Mouse (Mus musculus) liver, embryonic 11.5 days (tissue): ENCODE measurements around the gene Gk5. TPM values are rescaled to one million over a fixed set of nuclear protein-coding genes. Genes with fewer than 3 reads are reported as not detected.

Source experiments
- ATAC-seq: fragments of 200-750 bp; cut with Nextera tagmentation; replicated peaks from 2 replicates; pipeline ENCODE4 v1.8.0; 2017; ENCODE audit warnings: moderate number of reproducible peaks, mild to moderate bottlenecking, moderate TSS enrichment, moderate library complexity; ENCODE audit not compliant: low FRiP score
- DNase-seq: peaks from one replicate; pipeline ENCODE4 v3.0.0-alpha.2; 2017; ENCODE audit warnings: low spot score
- H3K27ac ChIP-seq: fragments of 300-500 bp; sonication (generic); 2 replicates; pipeline ENCODE4 v1.5.1; 2014; ENCODE audit warnings: mild to moderate bottlenecking, low read depth, low read length, control low read depth
- H3K27me3 ChIP-seq: fragments of 300-500 bp; sonication (generic); replicated peaks from 2 replicates; pipeline ENCODE4 v1.6.1; 2014; ENCODE audit warnings: low read length, mixed read lengths; ENCODE audit not compliant: control insufficient read depth, insufficient read depth
- H3K36me3 ChIP-seq: fragments of 300-500 bp; sonication (generic); 2 replicates; pipeline ENCODE4 v1.6.1; 2014; ENCODE audit warnings: mild to moderate bottlenecking, low read length, moderate library complexity, mixed read lengths; ENCODE audit not compliant: control insufficient read depth, insufficient read depth
- H3K4me1 ChIP-seq: fragments of 300-500 bp; sonication (generic); replicated peaks from 2 replicates; pipeline ENCODE4 v1.6.1; 2014; ENCODE audit warnings: low read length, mixed read lengths; ENCODE audit not compliant: control insufficient read depth, insufficient read depth
- H3K4me2 ChIP-seq: fragments of 300-500 bp; sonication (generic); 2 replicates; pipeline ENCODE4 v1.6.1; 2014; ENCODE audit warnings: mild to moderate bottlenecking, control low read depth, moderate library complexity
- H3K4me3 ChIP-seq: fragments of 300-500 bp; sonication (generic); 2 replicates; pipeline ENCODE4 v1.5.1; 2014; ENCODE audit warnings: low read depth, low read length, control low read depth
- H3K9ac ChIP-seq: fragments of 300-500 bp; sonication (generic); 2 replicates; pipeline ENCODE4 v1.6.1; 2014; ENCODE audit warnings: low read depth, low read length, control low read depth
- H3K9me3 ChIP-seq: fragments of 300-500 bp; sonication (generic); 2 replicates; pipeline ENCODE4 v1.6.1; 2016; ENCODE audit warnings: low read length, inconsistent platforms, mixed read lengths; ENCODE audit not compliant: control insufficient read depth
- WGBS: fragments of 180-500 bp; shearing (Covaris S2); extraction: QIAGEN DNeasy Blood & Tissue Kit; methylation state at CpG from one replicate; pipeline ENCODE4 v1.1.7; 2014; 5-methylcytosine and 5-hydroxymethylcytosine counted together
- polyA plus RNA-seq: library from polyadenylated mRNA; unstranded; fragments of >200 nt; fragmentation: Nextera tagmentation; extraction: Ambion mirVana; gene quantifications from 2 replicates; pipeline ENCODE4 v1.2.1, GENCODE M21; 2014

The Gk5 gene
- polyA plus RNA-seq, 1 experiment from 2014 or later = 3.1 TPM

- ATAC-seq = no peak
Measured at GRCm38 (mm10) chr9:96095192-96095591, 24.0 kb upstream of the Gk5 start.

GRCm38 (mm10) chr9:96102846-96103245 lies 16.3 kb upstream of the Gk5 start:
- no peak overlapping the region for H3K4me2 ChIP-seq
- H3K27ac ChIP-seq = no peak overlapping the region
- no peaks in the 10 kb centered on the region for H3K36me3 ChIP-seq
- DNase-seq = no peak
- H3K9me3 ChIP-seq = peaks cover 15% of the 10 kb centered on the region
- no peaks in the 10 kb centered on the region for H3K27me3 ChIP-seq
- H3K4me1 ChIP-seq = no peaks in the 10 kb centered on the region
- 81% methylated on average over 8 of the region's 8 CpGs for WGBS
- no peak overlapping the region for H3K9ac ChIP-seq
- no peak overlapping the region for H3K4me3 ChIP-seq
- no peak for ATAC-seq

More at GRCm38 (mm10) chr9:96095192-96095591, 24.0 kb upstream of the Gk5 start:
- Histone ChIP-seq H3K9ac (no peak overlapping the region), H3K36me3 (no peaks in the 10 kb centered on the region), H3K4me3 (no peak overlapping the region), H3K4me1 (no peaks in the 10 kb centered on the region), H3K4me2 (no peak overlapping the region), H3K9me3 (peaks cover 28% of the 10 kb centered on the region), H3K27me3 (no peaks in the 10 kb centered on the region), H3K27ac (no peak overlapping the region)
- WGBS = 59% methylated on average over 1 of the region's 1 CpGs
- DNase-seq = no peak

- Histone ChIP-seq H3K4me2 (no peak overlapping the region), H3K4me3 (no peak overlapping the region), H3K9ac (no peak overlapping the region), H3K27ac (no peak overlapping the region), H3K9me3 (no peaks in the 10 kb centered on the region), H3K36me3 (no peaks in the 10 kb centered on the region), H3K27me3 (no peaks in the 10 kb centered on the region), H3K4me1 (no peaks in the 10 kb centered on the region)
- ATAC-seq (no peak), DNase-seq (no peak)
- WGBS = 84% methylated on average over 3 of the region's 3 CpGs
Measured at GRCm38 (mm10) chr9:96112879-96113361, 6.2 kb upstream of the Gk5 start.

- DNase-seq (no peak), ATAC-seq (no peak)
- Histone ChIP-seq H3K4me3 (no peak overlapping the region), H3K27me3 (no peaks in the 10 kb centered on the region), H3K4me1 (no peaks in the 10 kb centered on the region), H3K27ac (no peak overlapping the region), H3K4me2 (no peak overlapping the region), H3K9ac (no peak overlapping the region), H3K36me3 (no peaks in the 10 kb centered on the region), H3K9me3 (no peaks in the 10 kb centered on the region)
- 83% methylated on average over 6 of the region's 6 CpGs for WGBS
Measured at GRCm38 (mm10) chr9:96116801-96117200, 2.4 kb upstream of the Gk5 start.

DNA sequence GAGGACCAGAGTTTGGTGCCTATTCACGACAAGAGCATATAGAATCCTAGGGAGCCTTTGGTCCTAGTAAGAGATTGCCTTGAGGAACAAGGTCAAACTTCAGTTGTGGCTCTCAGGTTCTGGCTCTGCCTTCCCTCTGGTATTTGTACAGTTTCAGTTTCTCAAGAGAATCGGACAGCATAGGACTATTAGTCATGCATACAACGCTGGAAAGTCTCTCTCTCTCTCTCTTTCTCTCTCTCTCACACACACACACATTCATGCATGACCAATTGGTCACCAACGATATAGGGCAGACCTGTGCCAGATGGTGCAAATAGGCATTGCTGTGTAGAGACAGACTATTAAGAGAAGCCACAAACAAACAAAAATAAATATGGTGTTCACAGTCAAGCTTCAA lies 946 bp upstream of the Gk5 start:
- H3K4me3 ChIP-seq = 0 out of 2 replicates have a peak overlapping the region, but pooled peaks have one; percentile 73
- no peaks in the 10 kb centered on the region for H3K9me3 ChIP-seq

GRCm38 (mm10) chr9:96127972-96128371 lies 8.8 kb downstream of the Gk5 start:
- Histone ChIP-seq H3K4me2 (no peak overlapping the region), H3K9me3 (no peaks in the 10 kb centered on the region), H3K4me3 (no peak overlapping the region), H3K36me3 (no peaks in the 10 kb centered on the region), H3K27me3 (no peaks in the 10 kb centered on the region), H3K9ac (no peak overlapping the region), H3K27ac (no peak overlapping the region), H3K4me1 (no peaks in the 10 kb centered on the region)
- ATAC-seq = no peak
- WGBS = 70% methylated on average over 5 of the region's 5 CpGs
- DNase-seq = no peak

More for the DNA sequence above, 946 bp upstream of the Gk5 start:
- H3K4me1 ChIP-seq = no peaks in the 10 kb centered on the region
- no peaks in the 10 kb centered on the region for H3K27me3 ChIP-seq
- ATAC-seq (no peak), DNase-seq (no peak)
- WGBS = 75% methylated on average over 4 of the region's 4 CpGs
- H3K27ac ChIP-seq = no peak overlapping the region
- no peaks in the 10 kb centered on the region for H3K36me3 ChIP-seq
- peak overlapping the region; percentile 94 for H3K4me2 ChIP-seq
- no peak overlapping the region for H3K9ac ChIP-seq

- H3K4me2 ChIP-seq = no peak overlapping the region
- H3K27me3 ChIP-seq = no peaks in the 10 kb centered on the region
- WGBS = 41% methylated on average over 4 of the region's 4 CpGs
- H3K4me1 ChIP-seq = 0 out of 2 replicates have a peak, but pooled peaks cover 5% of the 10 kb centered on the region
- H3K36me3 ChIP-seq = no peaks in the 10 kb centered on the region
- no peak overlapping the region for H3K9ac ChIP-seq
- ATAC-seq = peak; percentile 65
- no peak overlapping the region for H3K4me3 ChIP-seq
- no peak for DNase-seq
- H3K27ac ChIP-seq = no peak overlapping the region
- H3K9me3 ChIP-seq = no peaks in the 10 kb centered on the region
Measured at GRCm38 (mm10) chr9:96132956-96133603, 13.9 kb downstream of the Gk5 start.

DNA sequence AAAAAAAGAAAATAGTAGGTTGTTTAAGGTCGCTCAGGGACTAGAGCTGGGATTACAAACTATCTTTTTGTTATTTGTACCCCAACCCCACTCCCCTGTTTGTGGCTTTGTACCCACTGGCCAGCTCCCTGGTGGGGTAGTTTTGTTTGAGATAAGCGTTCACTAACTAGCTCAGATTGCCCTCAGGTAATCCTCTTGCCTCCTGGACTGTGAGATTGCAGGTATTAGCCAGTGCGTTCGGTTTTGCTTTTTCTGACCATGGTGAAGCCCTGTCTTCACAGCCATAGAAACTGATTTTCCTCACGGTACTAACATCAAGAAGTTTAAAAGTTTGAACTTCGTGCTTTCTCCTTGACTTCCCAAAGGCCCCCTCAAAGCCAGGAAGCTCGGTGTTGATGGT lies 15.3 kb downstream of the Gk5 start:
- 0 out of 2 replicates have a peak, but pooled peaks cover 5% of the 10 kb centered on the region for H3K4me1 ChIP-seq
- no peaks in the 10 kb centered on the region for H3K9me3 ChIP-seq
- H3K27ac ChIP-seq = no peak overlapping the region
- no peaks in the 10 kb centered on the region for H3K27me3 ChIP-seq
- DNase-seq (no peak), ATAC-seq (no peak)
- no peaks in the 10 kb centered on the region for H3K36me3 ChIP-seq
- 81% methylated on average over 7 of the region's 7 CpGs for WGBS
- H3K4me3 ChIP-seq = no peak overlapping the region
- H3K4me2 ChIP-seq = no peak overlapping the region
- no peak overlapping the region for H3K9ac ChIP-seq

DNA sequence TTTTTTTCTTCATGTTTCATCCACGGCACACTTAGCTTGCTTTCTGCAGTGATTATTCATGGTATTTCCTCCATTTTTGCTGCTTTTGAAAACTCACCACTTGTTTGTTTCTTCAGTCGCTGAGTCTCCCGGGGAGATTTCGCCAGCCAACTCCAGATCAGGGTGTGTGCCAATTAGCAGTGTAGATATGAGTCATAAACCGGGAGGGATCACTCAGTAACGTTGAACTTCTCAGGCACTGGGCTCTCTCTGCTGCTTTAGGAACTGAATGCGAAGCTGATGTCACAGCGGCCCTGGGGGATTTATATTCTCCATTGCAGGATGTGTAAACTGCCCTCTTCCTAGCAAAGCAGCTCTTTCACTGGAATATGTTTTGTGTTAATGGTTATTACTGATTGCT lies 15.8 kb downstream of the Gk5 start:
- no peak for ATAC-seq
- H3K4me1 ChIP-seq = 0 out of 2 replicates have a peak, but pooled peaks cover 5% of the 10 kb centered on the region
- H3K27me3 ChIP-seq = no peaks in the 10 kb centered on the region
- no peak for DNase-seq
- no peak overlapping the region for H3K4me2 ChIP-seq
- H3K9me3 ChIP-seq = no peaks in the 10 kb centered on the region
- WGBS = 64% methylated on average over 8 of the region's 8 CpGs
- H3K9ac ChIP-seq = no peak overlapping the region
- H3K27ac ChIP-seq = no peak overlapping the region
- H3K4me3 ChIP-seq = no peak overlapping the region
- no peaks in the 10 kb centered on the region for H3K36me3 ChIP-seq
